Mouse (Mus musculus): ENCODE data around the gene Atxn7l1. TPM values are rescaled to one million over a fixed set of nuclear protein-coding genes. Genes with fewer than 3 reads are reported as not detected.

Atxn7l1 gene
- total and polyA plus RNA-seq, 2 experiments from 2014 or later, result 20.9 to 27.8 TPM

DNA sequence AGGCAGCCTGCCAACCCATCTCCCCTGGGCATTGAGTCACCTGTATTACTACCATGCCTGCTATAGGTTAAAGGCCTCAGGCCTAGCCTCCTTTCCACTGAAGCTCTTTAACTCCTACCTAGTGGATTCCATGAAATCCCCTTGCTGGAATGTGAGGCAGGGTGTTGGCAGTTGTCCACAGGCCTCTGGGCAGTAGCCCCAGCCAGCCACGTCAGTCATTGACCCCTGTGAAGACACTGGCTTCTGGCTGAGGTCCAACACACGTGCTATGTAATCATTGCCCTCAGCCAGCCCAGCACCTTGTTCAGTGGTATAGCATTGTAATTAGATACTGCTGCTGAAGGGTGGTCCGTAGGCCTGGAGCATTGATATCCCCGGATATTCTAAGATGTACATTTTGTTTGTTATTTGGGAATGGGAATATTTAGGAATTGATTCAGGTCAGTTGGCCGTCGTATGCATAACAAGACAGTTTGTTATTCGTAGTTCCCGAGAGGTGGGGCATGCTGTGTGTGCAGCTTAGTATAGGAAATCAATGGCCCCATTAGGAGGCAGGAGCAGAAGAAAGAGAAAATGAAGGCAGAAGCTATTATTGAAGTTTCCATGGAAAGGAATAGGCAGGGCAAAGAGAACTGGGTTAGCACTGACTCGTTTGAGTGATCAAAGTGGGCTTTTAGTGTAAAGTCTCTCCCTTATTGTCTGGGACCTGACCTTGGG, 138.6 kb downstream of the Atxn7l1 start:
- Histone ChIP-seq H3K9me3 (ENCODE audit: low read length) (no peaks in the 10 kb centered on the region), H3K27me3 (ENCODE audit: insufficient read depth, low read length) (no peaks in the 10 kb centered on the region), H3K36me3 (ENCODE audit: insufficient read depth, low read length) (no peaks in the 10 kb centered on the region), H3K27ac (ENCODE audit: low read depth, low read length) (no peak overlapping the region), H3K4me3 (ENCODE audit: low read depth, low read length) (no peak overlapping the region), H3K4me2 (ENCODE audit: low read depth, low read length, poor library complexity, severe bottlenecking) (no peak overlapping the region), H3K4me1 (ENCODE audit: insufficient read depth, low read length) (peaks cover 4% of the 10 kb centered on the region; the same call in 1 of the 2 replicates), H3K9ac (replicated peaks; ENCODE audit: low read length, poor library complexity, severe bottlenecking) (no peak overlapping the region)
- peak; percentile 28; the same call in 1 of the 2 replicates for ATAC-seq (ENCODE audit: low FRiP score)
- DNase-seq (ENCODE audit: low spot score), result peak; percentile 68
- no peak for TF ChIP-seq CTCF (IDR thresholded peaks at IDR 0.05)
- WGBS, result 31% methylated on average over 9 of the region's 9 CpGs

DNA sequence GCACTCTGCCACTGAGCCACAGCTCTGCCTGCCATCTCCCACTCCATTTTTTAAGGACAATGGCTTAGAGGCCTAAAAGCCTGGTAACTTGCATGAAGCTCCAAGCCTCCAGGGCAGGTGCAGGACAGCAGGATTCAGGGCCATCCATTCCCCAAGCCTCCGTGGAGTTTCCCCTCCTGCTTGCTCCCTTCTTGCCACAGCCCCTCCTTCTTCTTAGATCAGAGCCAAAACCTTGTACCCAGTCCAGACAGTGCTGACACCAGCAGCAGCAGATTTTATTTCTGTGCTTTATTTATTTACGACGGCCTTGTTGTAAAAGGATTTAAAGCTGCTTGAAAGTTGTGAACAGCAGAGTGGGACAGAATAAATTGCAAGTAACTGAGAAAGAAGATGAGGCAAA, 140.2 kb downstream of the Atxn7l1 start:
- ATAC-seq (ENCODE audit: low FRiP score), result no peak
- WGBS, result 34% methylated on average over 3 of the region's 3 CpGs
- H3K27me3 ChIP-seq (ENCODE audit: insufficient read depth, low read length), result no peaks in the 10 kb centered on the region
- H3K9ac ChIP-seq (replicated peaks; ENCODE audit: low read length, poor library complexity, severe bottlenecking), result no peak overlapping the region
- DNase-seq (ENCODE audit: low spot score), result no peak
- H3K4me2 ChIP-seq (ENCODE audit: low read depth, low read length, poor library complexity, severe bottlenecking), result no peak overlapping the region
- no peak overlapping the region for H3K4me3 ChIP-seq (ENCODE audit: low read depth, low read length)
- no peak for TF ChIP-seq CTCF (IDR thresholded peaks at IDR 0.05)
- H3K36me3 ChIP-seq (ENCODE audit: insufficient read depth, low read length), result no peaks in the 10 kb centered on the region
- no peak overlapping the region for H3K27ac ChIP-seq (ENCODE audit: low read depth, low read length)
- H3K4me1 ChIP-seq (ENCODE audit: insufficient read depth, low read length), result peaks cover 4% of the 10 kb centered on the region; the same call in 1 of the 2 replicates
- H3K9me3 ChIP-seq (ENCODE audit: low read length), result no peaks in the 10 kb centered on the region

DNA sequence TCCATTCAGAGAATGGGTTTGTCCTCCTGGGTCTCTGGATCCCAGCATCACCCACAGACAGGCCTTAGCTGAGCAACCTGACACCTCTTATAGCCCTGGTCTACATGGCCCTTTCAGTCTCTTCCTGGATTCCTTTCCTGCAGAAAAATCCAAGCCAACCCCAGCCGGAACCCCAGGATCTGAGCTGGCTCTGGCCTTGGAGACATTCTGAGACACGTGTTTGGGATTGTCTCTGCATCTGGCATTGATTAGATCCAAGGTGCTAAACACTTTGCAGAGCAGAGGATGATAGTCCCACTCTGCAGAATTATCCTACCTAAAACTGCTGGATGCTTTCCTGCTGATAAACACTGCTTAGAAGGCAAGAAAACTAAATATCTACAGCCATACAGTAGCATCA, 141.3 kb downstream of the Atxn7l1 start:
- H3K4me1 ChIP-seq (ENCODE audit: insufficient read depth, low read length), result peaks cover 4% of the 10 kb centered on the region; the same call in 1 of the 2 replicates
- TF ChIP-seq CTCF (IDR thresholded peaks at IDR 0.05), result no peak
- 74% methylated on average over 2 of the region's 2 CpGs for WGBS
- H3K4me3 ChIP-seq (ENCODE audit: low read depth, low read length), result no peak overlapping the region
- no peak overlapping the region for H3K9ac ChIP-seq (replicated peaks; ENCODE audit: low read length, poor library complexity, severe bottlenecking)
- H3K27me3 ChIP-seq (ENCODE audit: insufficient read depth, low read length), result no peaks in the 10 kb centered on the region
- H3K36me3 ChIP-seq (ENCODE audit: insufficient read depth, low read length), result no peaks in the 10 kb centered on the region
- no peak overlapping the region for H3K4me2 ChIP-seq (ENCODE audit: low read depth, low read length, poor library complexity, severe bottlenecking)
- H3K27ac ChIP-seq (ENCODE audit: low read depth, low read length), result no peak overlapping the region
- DNase-seq (ENCODE audit: low spot score) (no peak), ATAC-seq (ENCODE audit: low FRiP score) (no peak)
- H3K9me3 ChIP-seq (ENCODE audit: low read length), result no peaks in the 10 kb centered on the region

DNA sequence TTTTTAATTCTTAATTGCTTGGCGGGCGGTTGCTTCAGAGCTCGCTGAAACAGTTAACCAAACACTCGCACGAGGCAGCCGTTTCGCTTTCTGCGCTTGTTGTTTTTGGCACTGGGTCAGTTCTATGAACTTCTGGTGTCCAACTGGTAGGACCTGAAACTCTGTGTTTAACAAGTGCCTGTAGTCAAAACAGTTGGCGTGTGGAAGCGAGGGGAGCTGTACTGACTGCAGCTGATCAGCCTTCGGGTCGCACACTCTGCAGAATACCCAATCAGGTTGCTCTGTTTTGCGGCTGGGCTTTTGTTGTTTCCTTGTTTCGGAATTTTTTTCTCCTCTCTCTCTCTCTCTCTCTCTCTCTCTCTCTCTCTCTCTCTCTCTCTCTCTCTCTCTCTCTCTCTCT, 154.6 kb downstream of the Atxn7l1 start:
- H3K9ac ChIP-seq (replicated peaks; ENCODE audit: low read length, poor library complexity, severe bottlenecking), result no peak overlapping the region
- H3K4me1 ChIP-seq (ENCODE audit: insufficient read depth, low read length), result peaks cover 12% of the 10 kb centered on the region; the same call in 1 of the 2 replicates
- DNase-seq (ENCODE audit: low spot score) (peak; percentile 72), ATAC-seq (ENCODE audit: low FRiP score) (peak; percentile 68)
- H3K9me3 ChIP-seq (ENCODE audit: low read length), result no peaks in the 10 kb centered on the region
- WGBS, result 0% methylated on average over 14 of the region's 14 CpGs
- no peak for TF ChIP-seq CTCF (IDR thresholded peaks at IDR 0.05)
- H3K4me2 ChIP-seq (ENCODE audit: low read depth, low read length, poor library complexity, severe bottlenecking), result peak overlapping the region; percentile 87
- H3K27ac ChIP-seq (ENCODE audit: low read depth, low read length), result no peak overlapping the region
- no peaks in the 10 kb centered on the region for H3K36me3 ChIP-seq (ENCODE audit: insufficient read depth, low read length)
- no peaks in the 10 kb centered on the region for H3K27me3 ChIP-seq (ENCODE audit: insufficient read depth, low read length)
- peak overlapping the region; percentile 37 for H3K4me3 ChIP-seq (ENCODE audit: low read depth, low read length)

DNA sequence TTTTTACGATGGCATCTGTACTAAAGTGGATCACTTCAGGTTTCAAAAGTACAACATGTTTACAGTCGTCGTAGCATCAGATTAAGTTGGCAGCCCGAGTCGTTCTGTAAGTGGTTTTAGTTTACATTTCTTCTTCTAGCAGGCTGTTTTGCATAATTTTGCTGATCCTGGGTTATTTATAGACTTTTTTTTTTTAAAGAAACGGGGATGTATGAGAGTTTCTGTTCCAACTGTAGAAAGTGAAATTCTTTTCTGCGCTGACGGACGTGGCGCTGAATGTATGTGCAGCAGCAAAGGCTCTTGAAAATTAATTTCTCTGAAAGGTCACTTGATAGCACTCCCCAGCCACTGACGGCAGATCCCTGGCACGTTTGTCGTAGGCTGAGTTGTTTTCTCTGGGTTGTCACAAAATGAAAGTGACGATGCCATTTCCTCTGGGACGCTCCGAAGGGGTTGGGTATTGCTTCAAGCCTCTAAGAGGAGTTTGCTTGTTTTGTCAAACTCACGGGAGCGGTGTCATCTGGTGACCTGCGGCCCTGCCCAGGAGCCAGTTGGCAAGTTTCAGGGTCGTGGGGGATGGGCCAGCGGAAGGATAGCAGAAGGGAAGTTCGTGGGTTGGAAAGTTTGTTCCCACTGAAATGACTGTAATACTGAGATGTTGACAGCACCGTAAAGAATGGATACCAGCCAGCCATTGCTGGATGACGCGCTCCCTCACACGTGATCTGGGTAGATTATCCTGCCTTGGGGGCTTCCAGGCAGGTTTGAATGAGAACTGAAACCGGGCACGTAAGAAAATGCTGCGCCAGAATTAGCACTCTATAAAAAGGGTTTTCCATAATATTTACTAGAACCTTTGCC, 155.3 kb downstream of the Atxn7l1 start:
- Histone ChIP-seq H3K36me3 (ENCODE audit: insufficient read depth, low read length) (no peaks in the 10 kb centered on the region), H3K4me2 (ENCODE audit: low read depth, low read length, poor library complexity, severe bottlenecking) (peak overlapping the region; percentile 87), H3K27ac (ENCODE audit: low read depth, low read length) (no peak overlapping the region), H3K27me3 (ENCODE audit: insufficient read depth, low read length) (no peaks in the 10 kb centered on the region), H3K4me1 (ENCODE audit: insufficient read depth, low read length) (peaks cover 12% of the 10 kb centered on the region; the same call in 1 of the 2 replicates), H3K9me3 (ENCODE audit: low read length) (no peaks in the 10 kb centered on the region), H3K9ac (replicated peaks; ENCODE audit: low read length, poor library complexity, severe bottlenecking) (peak overlapping the region; percentile 39; the same call in 1 of the 2 replicates), H3K4me3 (ENCODE audit: low read depth, low read length) (peak overlapping the region; percentile 37)
- ATAC-seq (ENCODE audit: low FRiP score), result peak; percentile 73
- TF ChIP-seq CTCF (IDR thresholded peaks at IDR 0.05), result no peak
- WGBS, result 1% methylated on average over 29 of the region's 29 CpGs
- DNase-seq (ENCODE audit: low spot score), result peak; percentile 40
